Mouse (Mus musculus) adrenal gland, adult 8-10 months (tissue): ENCODE results near the gene Sorbs1. TPM values are rescaled to one million over a fixed set of nuclear protein-coding genes. Genes with fewer than 3 reads are reported as not detected.

Experiments
- DNase-seq: peaks from one replicate; pipeline ENCODE4 v3.0.0; 2022
- total RNA-seq, 4 experiments: library from RNA; stranded (reverse); gene quantifications; 2 replicates each; pipeline ENCODE4 v1.2.4; 2022

The Sorbs1 gene
- total RNA-seq, 4 experiments from 2014 or later: 48.2 to 120 (median 68.1) TPM

DNA sequence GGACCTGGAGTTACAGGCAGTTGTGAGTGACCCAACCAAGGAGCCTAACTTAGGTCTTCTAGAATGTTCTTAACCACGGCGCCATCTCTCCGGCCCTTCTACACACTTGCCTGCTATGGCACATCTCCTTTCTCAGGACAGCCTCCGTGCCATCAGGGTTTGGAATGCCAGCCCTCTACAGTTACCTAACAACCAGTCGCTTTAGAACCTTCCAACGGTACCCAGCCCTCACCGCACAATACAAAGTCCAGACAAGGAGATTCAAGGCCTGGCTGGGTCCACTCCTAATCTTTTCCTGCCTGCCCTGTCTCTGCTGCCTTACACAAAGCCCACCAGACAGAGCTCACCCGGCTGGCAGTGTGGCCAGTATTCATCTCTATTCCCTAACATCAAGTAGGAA, 106.9 kb downstream of the Sorbs1 start:
- no peak for DNase-seq

DNA sequence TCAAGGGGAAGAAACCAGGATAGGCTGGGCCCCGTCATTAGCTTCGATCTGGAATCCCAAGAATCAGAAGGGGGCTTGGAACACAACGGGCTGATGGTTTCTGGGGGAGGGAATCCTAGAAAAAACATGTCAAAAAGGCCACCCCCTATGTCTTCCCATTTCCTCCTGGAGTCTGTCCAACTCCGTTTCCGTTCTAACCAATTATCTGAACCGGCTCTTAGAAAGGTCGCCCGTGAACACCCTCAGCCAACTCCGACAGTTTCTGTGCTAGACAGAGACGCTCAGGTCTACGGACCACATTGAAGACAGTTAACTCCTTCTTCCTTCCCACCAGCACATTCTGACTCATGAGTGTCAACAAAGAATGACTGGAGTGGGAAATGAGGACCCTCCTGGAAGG, 107.8 kb downstream of the Sorbs1 start:
- DNase-seq: no peak

GRCm38 (mm10) chr19:40404582-40404981, 109.0 kb downstream of the Sorbs1 start:
- no peak for DNase-seq

- DNase-seq: no peak
Observed at GRCm38 (mm10) chr19:40403999-40404398, 109.6 kb downstream of the Sorbs1 start.

GRCm38 (mm10) chr19:40402155-40402963, 111.2 kb downstream of the Sorbs1 start:
- no peak for DNase-seq

DNA sequence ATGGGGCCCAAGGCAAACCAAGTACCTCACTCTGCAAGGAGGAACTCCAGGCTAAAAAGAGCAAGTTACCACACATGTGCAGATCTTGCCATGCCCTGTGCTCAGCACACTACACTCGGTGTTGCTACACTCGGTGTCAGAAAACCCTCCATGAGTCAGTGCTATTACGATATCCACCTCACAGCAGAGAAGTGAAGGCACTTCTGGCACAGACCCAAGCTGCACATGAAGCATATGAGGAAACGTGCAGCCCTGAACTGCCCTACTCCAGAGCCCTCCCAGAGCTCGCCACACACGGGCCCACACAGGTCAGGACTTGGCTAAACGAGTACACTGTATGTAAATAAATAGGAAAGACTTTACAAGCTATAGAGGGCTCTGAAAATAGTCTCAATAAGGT, 112.4 kb downstream of the Sorbs1 start:
- DNase-seq: peak; percentile 71

DNA sequence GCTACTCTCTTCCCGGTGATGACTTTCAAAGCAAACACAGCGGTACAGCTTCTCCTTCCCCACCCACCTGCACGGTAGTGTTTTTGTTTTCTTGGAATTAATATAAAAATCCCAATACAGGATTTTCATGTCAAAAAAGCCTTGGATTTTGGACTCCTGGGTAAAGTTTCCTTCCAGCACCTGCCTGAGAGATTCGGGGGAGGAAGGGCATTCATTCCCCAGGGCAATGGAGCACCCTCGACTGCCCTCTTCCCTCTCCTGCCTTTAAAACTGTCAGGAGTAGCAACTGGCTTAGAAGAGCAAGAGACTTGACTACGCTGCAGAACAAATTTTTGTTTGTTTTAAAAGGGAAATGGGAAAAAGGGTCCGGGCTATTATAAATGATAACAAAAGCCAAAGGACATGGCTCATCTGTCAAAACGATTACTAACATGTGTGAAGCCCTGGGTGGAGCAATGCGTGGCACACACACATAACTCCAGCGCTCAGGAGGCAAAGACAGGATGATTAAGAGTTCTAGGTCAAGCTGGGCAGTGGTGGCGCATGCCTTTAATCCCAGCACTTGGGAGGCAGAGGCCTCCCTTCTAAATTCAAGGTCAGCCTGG, 113.1 kb downstream of the Sorbs1 start:
- DNase-seq: peak; percentile 31

GRCm38 (mm10) chr19:40395757-40396661, 117.6 kb downstream of the Sorbs1 start:
- DNase-seq: no peak

DNA sequence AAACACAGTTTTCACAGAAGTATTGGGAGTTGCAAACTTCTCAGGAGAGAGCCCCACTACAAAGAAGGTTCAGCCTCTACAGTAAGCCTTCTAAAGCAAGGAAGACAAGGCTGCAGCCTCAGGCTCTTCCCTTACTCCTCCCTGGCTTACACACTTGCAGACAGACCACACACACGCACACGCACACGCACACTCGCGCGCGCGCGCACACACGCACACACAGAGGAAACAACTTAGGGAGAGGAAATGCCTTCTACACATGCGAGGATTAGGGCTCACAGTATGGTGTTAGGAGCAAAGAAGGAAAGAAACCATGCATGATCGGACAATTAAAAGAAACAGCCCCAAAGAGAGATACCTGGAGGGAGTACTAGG, 118.3 kb downstream of the Sorbs1 start:
- DNase-seq: no peak

- DNase-seq: no peak
Observed at GRCm38 (mm10) chr19:40394555-40395320, 118.8 kb downstream of the Sorbs1 start.

DNA sequence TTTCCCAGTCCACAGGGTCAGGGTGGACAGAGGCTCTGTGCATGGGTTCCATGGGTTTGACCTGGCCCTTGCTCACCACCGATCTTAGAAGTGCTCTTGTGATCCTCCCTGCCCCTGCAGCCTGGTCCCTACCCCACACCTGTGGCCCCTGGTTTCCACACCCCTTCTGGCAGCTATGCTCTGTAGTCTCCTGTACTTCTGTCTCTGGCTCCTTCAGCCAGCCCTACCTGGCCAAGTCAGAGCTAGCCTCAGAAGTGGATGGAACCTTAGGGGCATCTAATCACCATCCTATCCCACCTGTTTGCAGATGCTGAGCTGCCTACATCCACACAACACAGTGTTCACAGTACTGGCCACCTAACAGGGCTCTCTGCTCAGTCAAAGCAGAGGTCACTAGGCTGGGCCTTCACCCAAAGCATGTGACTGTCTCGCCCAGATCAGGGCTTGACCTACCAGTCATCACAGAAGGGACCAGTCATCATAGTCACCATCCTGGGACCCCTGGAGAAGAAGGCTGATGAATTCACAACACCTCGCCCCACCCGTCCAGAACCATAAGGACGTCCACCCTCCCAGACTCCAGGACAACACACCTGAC, 120.7 kb downstream of the Sorbs1 start:
- DNase-seq: no peak

DNA sequence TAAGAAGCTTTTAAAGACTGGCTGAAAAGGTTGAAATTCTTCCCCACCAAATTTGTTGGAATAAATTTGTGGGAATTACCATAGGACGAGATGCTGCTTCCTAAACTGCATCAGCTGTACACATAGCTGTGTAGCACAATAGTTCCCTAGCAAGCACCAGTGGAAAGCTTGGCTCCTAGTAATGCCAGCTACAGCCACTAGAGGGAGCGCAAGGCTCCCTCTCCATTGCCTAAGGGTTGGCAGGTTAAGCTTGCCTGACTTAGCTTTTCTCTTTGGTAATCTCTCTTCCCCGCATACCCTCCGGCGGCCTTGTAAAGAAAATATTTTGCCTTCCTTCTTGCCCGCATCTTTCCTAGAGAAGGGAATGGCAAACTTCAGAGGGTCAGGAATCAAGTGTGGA, 122.1 kb downstream of the Sorbs1 start:
- peak; percentile 46 for DNase-seq

DNA sequence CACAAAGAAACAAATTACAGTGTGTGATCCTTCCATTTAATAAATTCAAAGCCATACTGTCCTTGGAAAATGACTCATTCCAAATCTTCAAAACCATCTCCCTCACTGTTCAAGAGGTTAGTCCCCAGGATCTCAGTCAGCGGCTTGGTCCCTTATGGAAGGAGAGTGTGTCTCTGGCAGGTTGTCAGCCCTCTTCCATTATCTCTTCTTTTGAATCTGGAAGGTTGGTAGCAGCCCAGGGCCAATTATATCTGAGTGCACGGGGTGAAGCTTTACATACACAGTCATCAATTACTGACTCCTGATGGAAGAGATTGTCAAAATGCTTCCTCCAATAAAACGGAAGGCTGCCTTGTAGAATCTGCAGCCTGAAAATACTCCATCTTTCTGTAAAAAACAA, 126.7 kb downstream of the Sorbs1 start:
- no peak for DNase-seq

DNA sequence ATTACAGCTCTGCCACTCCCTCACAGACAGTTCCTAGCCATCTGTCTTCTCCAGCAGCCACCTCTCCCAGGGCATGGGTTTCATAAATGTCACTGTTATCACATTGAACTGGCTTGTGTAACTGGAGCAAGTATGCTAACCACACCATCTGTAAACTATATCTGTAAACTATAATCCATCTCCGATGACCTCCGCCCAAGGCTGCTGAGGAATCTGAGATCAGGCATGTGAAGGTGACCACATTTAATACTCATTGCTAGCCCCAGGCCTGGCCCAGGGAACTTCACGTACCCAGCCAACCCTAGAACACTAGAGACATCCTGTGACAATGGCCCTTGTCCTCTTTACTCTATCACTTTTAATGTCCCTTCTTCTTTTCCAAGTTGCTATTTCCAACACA, 128.2 kb downstream of the Sorbs1 start:
- DNase-seq: no peak

- no peak for DNase-seq
Observed at GRCm38 (mm10) chr19:40383931-40384330, 129.6 kb downstream of the Sorbs1 start.

- no peak for DNase-seq
Observed at GRCm38 (mm10) chr19:40380656-40381055, 132.9 kb downstream of the Sorbs1 start.

- DNase-seq: no peak
Observed at GRCm38 (mm10) chr19:40380005-40380404, 133.6 kb downstream of the Sorbs1 start.

DNA sequence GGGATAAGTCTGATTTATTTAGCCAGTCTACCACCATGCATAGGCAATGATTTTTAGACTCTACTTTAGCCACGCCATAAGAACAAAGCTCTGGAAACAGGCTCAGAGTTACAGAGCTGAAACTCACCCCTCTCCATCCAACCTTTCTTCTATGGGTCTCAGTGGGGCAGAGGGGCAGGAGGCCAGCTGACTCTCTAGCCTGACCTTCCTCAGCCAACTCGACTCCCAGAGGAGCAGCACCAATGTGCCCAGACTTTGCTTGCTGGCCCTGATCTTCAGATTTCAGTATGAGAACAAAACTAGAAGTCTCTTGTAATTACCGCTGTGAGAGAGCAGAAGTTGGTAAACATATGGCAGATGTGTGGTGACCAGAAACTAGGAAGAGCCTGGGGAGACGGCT, 134.5 kb downstream of the Sorbs1 start:
- DNase-seq: no peak

GRCm38 (mm10) chr19:40377632-40378031, 135.9 kb downstream of the Sorbs1 start:
- no peak for DNase-seq

- DNase-seq: no peak
Observed at GRCm38 (mm10) chr19:40376566-40377281, 136.9 kb downstream of the Sorbs1 start.

DNA sequence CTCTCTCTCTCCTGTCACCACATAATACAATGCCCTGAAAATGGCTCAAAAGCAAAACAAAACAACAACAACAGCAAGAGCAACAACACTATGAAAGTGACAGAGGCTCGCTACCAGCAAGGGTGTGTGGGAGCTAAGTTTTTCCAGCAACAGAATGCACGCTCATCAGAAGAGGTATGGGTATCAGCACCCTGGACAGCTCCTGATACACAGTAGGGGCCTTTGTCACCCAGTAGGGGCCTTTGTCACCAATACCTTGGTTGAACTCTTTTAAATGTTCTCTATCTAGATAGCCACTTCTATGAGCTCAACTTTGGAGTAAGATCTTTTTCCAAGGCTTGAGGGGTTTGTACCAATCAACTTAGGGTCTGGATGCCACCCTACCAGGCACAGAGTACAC, 138.9 kb downstream of the Sorbs1 start:
- no peak for DNase-seq
